Mouse (Mus musculus): ENCODE data around the gene Gphb5.

DNA sequence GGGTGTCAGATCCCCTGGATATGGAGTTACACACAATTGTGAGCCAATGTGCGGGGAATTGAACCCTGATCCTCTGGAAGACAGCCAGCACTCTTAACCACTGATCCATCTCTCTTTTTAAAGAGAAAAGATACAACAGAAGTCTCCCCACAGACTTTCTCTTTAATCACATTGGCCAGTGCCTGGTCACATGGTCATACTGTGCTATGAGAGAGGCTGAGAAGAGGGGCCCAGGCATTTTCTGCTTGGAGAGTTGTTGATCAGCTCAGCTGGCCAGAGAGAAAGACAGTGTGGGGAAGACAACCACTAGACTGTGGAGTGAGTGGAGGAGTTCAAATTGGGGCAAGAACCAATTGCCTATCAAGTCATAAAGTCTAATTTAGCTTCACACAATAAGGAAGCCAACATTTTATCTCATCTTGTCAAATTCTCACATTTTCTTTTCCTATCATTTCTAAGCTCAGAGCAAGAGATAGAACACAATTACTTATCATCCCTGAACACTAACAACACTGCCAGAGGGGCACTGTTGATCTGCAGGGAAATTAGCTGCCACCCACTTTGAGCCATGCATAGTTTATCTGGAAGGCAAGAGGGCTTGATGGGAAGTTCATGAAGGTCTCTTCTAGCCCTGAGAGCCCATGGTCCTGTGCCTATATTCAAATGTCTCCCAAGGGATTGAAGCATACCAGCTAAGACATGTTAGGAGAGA lies 13.3 kb upstream of the Gphb5 start:
- TF ChIP-seq CTCF (IDR thresholded peaks at IDR 0.05; ENCODE audit: extremely low read depth, insufficient read depth, low read length) (no peak), POLR2A (IDR thresholded peaks at IDR 0.05; ENCODE audit: extremely low read depth, insufficient read depth, low read length) (no peak)
